Mouse (Mus musculus): Measurements from ENCODE around the gene Ankrd33. TPM values are rescaled to one million over a fixed set of nuclear protein-coding genes. Genes with fewer than 3 reads are reported as not detected.

Gene Ankrd33
- total RNA-seq, 2 experiments from 2014 or later = not detected

Other genes starting within 250 kb of the Ankrd33 start
- not detected in 2 replicates for gene Scn8a, start 245.9 kb upstream of the Ankrd33 start, total RNA-seq (2014; fragmentation: Nextera tagmentation)
- gene Scn8a, start 245.9 kb upstream of the Ankrd33 start, total RNA-seq (2017) = not detected in 2 replicates
- not detected in 2 replicates for gene Gm47841, start 68.4 kb upstream of the Ankrd33 start, total RNA-seq (2014; fragmentation: Nextera tagmentation)
- not detected in 2 replicates for gene Gm47841, start 68.4 kb upstream of the Ankrd33 start, total RNA-seq (2017)
- gene Fignl2, start 37.2 kb upstream of the Ankrd33 start, total RNA-seq (2014; fragmentation: Nextera tagmentation) = not detected in 2 replicates
- gene Fignl2, start 37.2 kb upstream of the Ankrd33 start, total RNA-seq (2017) = not detected in 2 replicates
- gene Acvrl1, start 12.8 kb downstream of the Ankrd33 start, total RNA-seq (2014; fragmentation: Nextera tagmentation) = 0.30 TPM in 1 of 2 replicates, not detected in the other
- 0.73 and 2.7 TPM in 2 replicates for gene Acvrl1, start 12.8 kb downstream of the Ankrd33 start, total RNA-seq (2017)
- 6.9 and 8.7 TPM in 2 replicates for gene Acvr1b, start 58.3 kb downstream of the Ankrd33 start, total RNA-seq (2014; fragmentation: Nextera tagmentation)
- gene Acvr1b, start 58.3 kb downstream of the Ankrd33 start, total RNA-seq (2017) = 6.9 and 9.9 TPM in 2 replicates
- gene Grasp, start 108.4 kb downstream of the Ankrd33 start, total RNA-seq (2014; fragmentation: Nextera tagmentation) = 3.2 and 4.1 TPM in 2 replicates
- 0.26 and 1.0 TPM in 2 replicates for gene Grasp, start 108.4 kb downstream of the Ankrd33 start, total RNA-seq (2017)
- 1.4 and 4.0 TPM in 2 replicates for gene Nr4a1, start 138.5 kb downstream of the Ankrd33 start, total RNA-seq (2014; fragmentation: Nextera tagmentation)
- 2.4 and 4.1 TPM in 2 replicates for gene Nr4a1, start 138.5 kb downstream of the Ankrd33 start, total RNA-seq (2017)
- gene Atg101, start 168.5 kb downstream of the Ankrd33 start, total RNA-seq (2014; fragmentation: Nextera tagmentation) = 35.3 and 36.0 TPM in 2 replicates
- gene Atg101, start 168.5 kb downstream of the Ankrd33 start, total RNA-seq (2017) = 51.9 and 60.6 TPM in 2 replicates
- 0.60 TPM in 1 of 2 replicates, not detected in the other for gene 6030408B16Rik, start 177.5 kb downstream of the Ankrd33 start, total RNA-seq (2014; fragmentation: Nextera tagmentation)
- gene 6030408B16Rik, start 177.5 kb downstream of the Ankrd33 start, total RNA-seq (2017) = 0.86 TPM in 1 of 2 replicates, not detected in the other

All from granulocyte monocyte progenitor cell, adult 5-6 weeks (primary cell).